ENCODE assay signal across 10 mouse cellular contexts in genomic region chr11:36911406-36911805, GRCm38 (mm10).
DNase-seq lines count a peak whose midpoint lies in the region; ATAC-seq and TF ChIP-seq lines count a peak whose summit lies in the region.
"Had no signal": no experiment of that assay in that cellular context is flagged by ENCODE, and none has a peak within 500 bp of the region (broad histone marks: within the 10 kb centered on the region; RNA-seq: fewer than 3 reads in every experiment).

No protein-coding gene starts in this region.

- CTCF ChIA-PET in Patski (lab: Charles Lee), result no interaction called here

- no peaks in the 10 kb centered on the region for H3K36me3 ChIP-seq in kidney, postnatal 0 days (ENCODE audit: insufficient read depth, low read length)
- H3K36me3 ChIP-seq: midbrain, embryonic 12.5 days had no signal

- POLR2A ChIA-PET in Patski (lab: Charles Lee), result no interaction called here

- H3K9me3 ChIP-seq in kidney, postnatal 0 days (replicated peaks; ENCODE audit: low read length), result no peaks in the 10 kb centered on the region
- H3K9me3 ChIP-seq: midbrain, embryonic 12.5 days had no signal

- H3K4me1 ChIP-seq in kidney, postnatal 0 days (replicated peaks; ENCODE audit: insufficient read depth, low read length), result no peaks in the 10 kb centered on the region
- H3K4me1 ChIP-seq: midbrain, embryonic 12.5 days had no signal

- H3K4me3 ChIP-seq in kidney, postnatal 0 days (replicated peaks; ENCODE audit: low read depth, low read length), result no peak overlapping the region
- H3K4me3 ChIP-seq: midbrain, embryonic 12.5 days had no signal

- no peak for ATAC-seq in kidney, postnatal 0 days (replicated peaks; ENCODE audit: low FRiP score, low read depth)
- no peak for ATAC-seq in Patski

- H3K4me2 ChIP-seq in kidney, postnatal 0 days (ENCODE audit: low read length), result no peak overlapping the region
- H3K4me2 ChIP-seq: midbrain, embryonic 12.5 days had no signal

- peak; percentile 5 to 44 for DNase-seq in adrenal gland, adult (ENCODE audit: inconsistent age in 2 of 2, low spot score in 1 of 2)
- DNase-seq in adrenal gland, postnatal 4 days (ENCODE audit: low spot score in 2 of 2), result no peak
- peak; percentile 4 for DNase-seq in kidney, postnatal 0 days (ENCODE audit: low spot score)
- DNase-seq in kidney, adult 11 months, result no peak
- no peak for DNase-seq in Patski (ENCODE audit: low read depth, low spot score)
- peak; percentile 1 for DNase-seq in induced T-regulatory cell, adult 2 months (ENCODE audit: low read depth)
- no peak for DNase-seq in spleen, adult 18-20 months
- DNase-seq in ovary, postnatal 14 days (ENCODE audit: low spot score), result no peak
- DNase-seq: cerebellum, adult 9-11 months had no signal

- 81% methylated on average over 4 of the region's 4 CpGs for WGBS in kidney, postnatal 0 days

- no peak overlapping the region for H3K27ac ChIP-seq in kidney, postnatal 0 days
- H3K27ac ChIP-seq: midbrain, embryonic 12.5 days had no signal

- H3K27me3 ChIP-seq in kidney, postnatal 0 days (ENCODE audit: insufficient read depth, low read length), result no peaks in the 10 kb centered on the region
- H3K27me3 ChIP-seq in Patski, result peaks cover 4% of the 10 kb centered on the region
- H3K27me3 ChIP-seq: midbrain, embryonic 12.5 days had no signal

- H3K9ac ChIP-seq in kidney, postnatal 0 days (ENCODE audit: low read depth, low read length), result no peak overlapping the region
- H3K9ac ChIP-seq: midbrain, embryonic 12.5 days had no signal

- peak; percentile 62; the same call in 1 of the 2 replicates for TF ChIP-seq CTCF in kidney, postnatal 0 days (IDR thresholded peaks at IDR 0.05; ENCODE audit: low read depth)
- peak; percentile 51 for TF ChIP-seq CTCF in Patski (IDR thresholded peaks at IDR 0.05)

- in situ Hi-C loops in Patski (cut with MboI; ENCODE audit: low pct_unique_long_range_greater_than_20kb), result no loop called here

Comparison
In these comparisons a context has a peak if more than half of its experiments do, and no peak if none do; other contexts are left out.
1. DNase-seq: peak in adrenal gland, adult (2 of 2), kidney, postnatal 0 days (single experiment) and induced T-regulatory cell, adult 2 months (single experiment); none in adrenal gland, postnatal 4 days (0 of 2), kidney, adult 11 months (single experiment), Patski (single experiment), spleen, adult 18-20 months (0 of 2) and ovary, postnatal 14 days (single experiment).